Mouse (Mus musculus): Measurements from ENCODE around the gene Cryab. TPM values are rescaled to one million over a fixed set of nuclear protein-coding genes. Genes with fewer than 3 reads are reported as not detected.

Cryab gene
- polyA plus RNA-seq, 1 experiment, result 676 TPM

DNA sequence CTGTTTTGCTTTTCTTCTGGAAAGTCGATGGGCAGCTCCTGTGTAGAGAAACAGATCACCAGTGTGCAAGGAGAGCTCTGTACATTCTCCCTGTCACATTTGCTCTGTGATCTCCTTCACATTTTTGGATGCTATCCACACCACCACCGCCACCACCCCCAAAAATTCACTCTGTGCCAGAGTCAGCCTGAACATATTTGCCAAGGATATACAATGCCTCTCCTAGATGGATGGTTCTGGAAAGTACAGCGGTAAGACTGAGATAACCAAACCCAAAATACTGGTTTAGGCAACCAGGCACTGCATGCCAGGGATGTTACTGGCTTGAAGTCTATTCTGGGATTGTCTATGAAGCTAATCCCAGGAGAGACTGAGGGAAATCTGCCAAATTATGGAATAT lies 8.9 kb upstream of the Cryab start:
- 83% methylated on average over 3 of the region's 3 CpGs for WGBS
- H3K4me3 ChIP-seq (ENCODE audit: insufficient read depth, low read depth, low read length), result no peak overlapping the region
- H3K36me3 ChIP-seq (ENCODE audit: control insufficient read depth, insufficient read depth, low read length), result no peaks in the 10 kb centered on the region; the same call in 1 of the 2 replicates
- 0 out of 2 replicates have a peak overlapping the region, but pooled peaks have one; percentile 28 for H3K27ac ChIP-seq (ENCODE audit: insufficient read depth, low read depth, low read length)
- no peaks in the 10 kb centered on the region for H3K27me3 ChIP-seq (replicated peaks; ENCODE audit: control insufficient read depth, insufficient read depth, low read length)
- no peak for DNase-seq
- no peak for TF ChIP-seq POLR2A (IDR thresholded peaks at IDR 0.05; ENCODE audit: low read depth, low read length)
- no peak for TF ChIP-seq CTCF (conservative IDR thresholded peaks at IDR 0.05; ENCODE audit: insufficient read depth, insufficient read length, low read depth, low read length)
- peaks cover 2% of the 10 kb centered on the region; the same call in 1 of the 2 replicates for H3K4me1 ChIP-seq (ENCODE audit: control insufficient read depth, insufficient read depth, low read length)

GRCm38 (mm10) chr9:50742744-50743143 lies 8.4 kb upstream of the Cryab start:
- WGBS, result 38% methylated on average over 2 of the region's 2 CpGs
- no peaks in the 10 kb centered on the region for H3K27me3 ChIP-seq (replicated peaks; ENCODE audit: control insufficient read depth, insufficient read depth, low read length)
- peak; percentile 46 for DNase-seq
- no peak overlapping the region for H3K4me3 ChIP-seq (ENCODE audit: insufficient read depth, low read depth, low read length)
- no peaks in the 10 kb centered on the region; the same call in 1 of the 2 replicates for H3K36me3 ChIP-seq (ENCODE audit: control insufficient read depth, insufficient read depth, low read length)
- H3K4me1 ChIP-seq (ENCODE audit: control insufficient read depth, insufficient read depth, low read length), result peaks cover 2% of the 10 kb centered on the region; the same call in 1 of the 2 replicates
- 0 out of 2 replicates have a peak overlapping the region, but pooled peaks have one; percentile 37 for H3K27ac ChIP-seq (ENCODE audit: insufficient read depth, low read depth, low read length)
- TF ChIP-seq CTCF (conservative IDR thresholded peaks at IDR 0.05; ENCODE audit: insufficient read depth, insufficient read length, low read depth, low read length) (no peak), POLR2A (IDR thresholded peaks at IDR 0.05; ENCODE audit: low read depth, low read length) (no peak)

- 13% methylated on average over 7 of the region's 7 CpGs for WGBS
These were observed 5.3 kb upstream of the Cryab start for GRCm38 (mm10) chr9:50745806-50746205.

GRCm38 (mm10) chr9:50746214-50746677 lies 4.9 kb upstream of the Cryab start, which contains the start of gene 2310030G06Rik:
2310030G06Rik (minus strand) TSS chr9:50746536.
- peak; percentile 92 for DNase-seq
- Histone ChIP-seq H3K27ac (ENCODE audit: insufficient read depth, low read depth, low read length) (peak within 1 kb of the TSS; percentile 90), H3K4me1 (ENCODE audit: control insufficient read depth, insufficient read depth, low read length) (peaks cover 12% of the 10 kb centered on the region; the same call in 1 of the 2 replicates), H3K4me3 (ENCODE audit: insufficient read depth, low read depth, low read length) (peak within 1 kb of the TSS; percentile 77), H3K27me3 (replicated peaks; ENCODE audit: control insufficient read depth, insufficient read depth, low read length) (no peaks in the 10 kb centered on the region), H3K36me3 (ENCODE audit: control insufficient read depth, insufficient read depth, low read length) (no peaks in the 10 kb centered on the region)
- WGBS, result 4% methylated on average over 19 of the region's 19 CpGs
- peak; percentile 51 for TF ChIP-seq CTCF (conservative IDR thresholded peaks at IDR 0.05; ENCODE audit: insufficient read depth, insufficient read length, low read depth, low read length)
- TF ChIP-seq POLR2A (IDR thresholded peaks at IDR 0.05; ENCODE audit: low read depth, low read length), result no peak

More at GRCm38 (mm10) chr9:50745806-50746205, 5.3 kb upstream of the Cryab start:
- peak overlapping the region; percentile 77 for H3K4me3 ChIP-seq (ENCODE audit: insufficient read depth, low read depth, low read length)
- DNase-seq, result peak; percentile 55
- TF ChIP-seq POLR2A (IDR thresholded peaks at IDR 0.05; ENCODE audit: low read depth, low read length) (no peak), CTCF (conservative IDR thresholded peaks at IDR 0.05; ENCODE audit: insufficient read depth, insufficient read length, low read depth, low read length) (no peak)
- H3K36me3 ChIP-seq (ENCODE audit: control insufficient read depth, insufficient read depth, low read length), result no peaks in the 10 kb centered on the region
- H3K27me3 ChIP-seq (replicated peaks; ENCODE audit: control insufficient read depth, insufficient read depth, low read length), result no peaks in the 10 kb centered on the region
- peaks cover 12% of the 10 kb centered on the region; the same call in 1 of the 2 replicates for H3K4me1 ChIP-seq (ENCODE audit: control insufficient read depth, insufficient read depth, low read length)
- peak overlapping the region; percentile 90 for H3K27ac ChIP-seq (ENCODE audit: insufficient read depth, low read depth, low read length)

DNA sequence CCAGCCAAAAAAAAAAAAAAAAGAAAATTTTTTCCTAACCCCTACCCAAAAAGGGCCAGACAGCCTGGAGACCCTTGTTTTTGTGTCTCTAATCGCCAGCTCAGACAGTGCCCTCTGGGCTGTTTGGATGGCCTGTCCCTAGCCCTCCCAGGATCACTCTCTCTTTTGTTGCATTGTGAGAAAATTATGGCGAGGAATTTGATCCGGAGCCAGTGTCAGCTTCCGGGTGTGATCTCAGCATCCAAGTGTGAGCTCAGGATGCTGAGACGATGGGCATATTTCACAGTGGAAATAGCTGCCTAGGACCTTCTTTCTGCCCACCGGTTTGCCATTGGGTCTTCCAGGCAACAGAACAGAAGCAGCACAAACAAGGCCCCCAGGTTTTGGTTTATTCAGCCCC lies 419 bp upstream of the Cryab start:
- Histone ChIP-seq H3K27me3 (replicated peaks; ENCODE audit: control insufficient read depth, insufficient read depth, low read length) (no peaks in the 10 kb centered on the region), H3K27ac (ENCODE audit: insufficient read depth, low read depth, low read length) (peak overlapping the region; percentile 92), H3K4me1 (ENCODE audit: control insufficient read depth, insufficient read depth, low read length) (peaks cover 19% of the 10 kb centered on the region), H3K4me3 (ENCODE audit: insufficient read depth, low read depth, low read length) (peak overlapping the region; percentile 39; the same call in 1 of the 2 replicates), H3K36me3 (ENCODE audit: control insufficient read depth, insufficient read depth, low read length) (no peaks in the 10 kb centered on the region)
- WGBS, result 68% methylated on average over 6 of the region's 6 CpGs
- DNase-seq, result no peak
- TF ChIP-seq CTCF (conservative IDR thresholded peaks at IDR 0.05; ENCODE audit: insufficient read depth, insufficient read length, low read depth, low read length) (no peak), POLR2A (IDR thresholded peaks at IDR 0.05; ENCODE audit: low read depth, low read length) (no peak)

DNA sequence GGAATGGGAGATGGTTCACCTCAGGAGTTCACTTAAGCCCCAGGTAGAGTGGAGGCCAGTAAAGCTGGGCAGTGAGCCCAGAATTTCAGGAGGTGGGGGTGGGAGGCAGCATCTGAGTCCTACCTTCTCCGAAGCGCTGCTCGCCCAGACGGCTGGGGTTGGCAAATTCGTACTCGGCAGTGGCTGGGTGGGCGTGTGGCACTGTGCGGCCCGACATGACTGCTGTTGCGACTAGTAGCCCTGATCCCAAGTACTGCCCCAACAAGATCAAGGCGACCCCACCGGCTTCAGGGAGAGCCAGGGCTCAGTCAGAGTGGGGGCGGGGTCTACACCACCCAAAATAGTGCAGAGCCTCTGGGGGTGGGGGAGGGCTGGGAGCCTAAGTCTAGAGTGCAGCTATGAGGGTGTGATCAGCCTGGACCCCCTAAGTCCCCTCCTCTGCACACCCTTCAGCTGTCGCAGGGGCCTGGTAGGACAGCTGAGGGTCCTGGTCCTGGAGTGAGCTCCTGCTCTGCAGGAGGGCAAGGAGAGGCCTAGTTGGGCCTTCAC lies 1.0 kb downstream of the Cryab start, which contains the start of gene Hspb2:
Gene Hspb2, minus strand, starts transcription at position 301 of the 549 bp plus-strand sequence.
- Histone ChIP-seq H3K27ac (ENCODE audit: insufficient read depth, low read depth, low read length) (peak within 1 kb of the TSS; percentile 92), H3K27me3 (replicated peaks; ENCODE audit: control insufficient read depth, insufficient read depth, low read length) (no peaks in the 10 kb centered on the region), H3K4me1 (ENCODE audit: control insufficient read depth, insufficient read depth, low read length) (peaks cover 19% of the 10 kb centered on the region), H3K36me3 (ENCODE audit: control insufficient read depth, insufficient read depth, low read length) (no peaks in the 10 kb centered on the region), H3K4me3 (ENCODE audit: insufficient read depth, low read depth, low read length) (peak within 1 kb of the TSS; percentile 57)
- WGBS, result 38% methylated on average over 14 of the region's 14 CpGs
- no peak for TF ChIP-seq POLR2A (IDR thresholded peaks at IDR 0.05; ENCODE audit: low read depth, low read length)
- peak; percentile 46 for DNase-seq

DNA sequence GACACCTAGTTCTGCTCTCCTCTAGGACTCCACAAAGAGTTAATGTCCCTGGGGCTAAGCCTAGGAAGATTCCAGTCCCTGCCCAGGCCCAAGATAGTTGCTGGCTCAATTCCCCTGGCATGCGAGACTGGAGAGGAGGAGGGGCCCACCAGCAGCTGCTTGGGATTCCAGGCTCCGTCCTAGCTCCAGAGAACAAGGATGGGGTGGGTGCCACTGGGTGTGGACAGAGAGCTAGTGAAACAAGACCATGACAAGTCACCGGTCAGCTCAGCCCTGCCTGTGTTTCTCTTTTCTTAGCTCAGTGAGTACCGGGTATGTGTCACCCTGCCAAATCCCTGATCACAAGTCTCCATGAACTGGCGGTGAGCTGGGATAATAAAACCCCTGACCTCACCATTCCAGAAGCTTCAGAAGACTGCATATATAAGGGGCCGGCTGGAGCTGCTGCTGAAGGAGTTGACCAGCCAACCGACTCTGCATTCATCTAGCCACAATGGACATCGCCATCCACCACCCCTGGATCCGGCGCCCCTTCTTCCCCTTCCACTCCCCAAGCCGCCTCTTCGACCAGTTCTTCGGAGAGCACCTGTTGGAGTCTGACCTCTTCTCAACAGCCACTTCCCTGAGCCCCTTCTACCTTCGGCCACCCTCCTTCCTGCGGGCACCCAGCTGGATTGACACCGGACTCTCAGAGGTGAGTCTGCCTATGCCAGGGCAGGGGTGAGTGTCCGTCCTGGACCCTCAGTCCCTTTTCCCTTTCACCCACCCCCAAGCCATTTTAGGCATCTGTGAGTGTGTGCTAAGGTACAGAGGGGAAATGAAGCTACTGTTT lies 1.9 kb downstream of the Cryab start:
- peak overlapping the region; percentile 57 for H3K4me3 ChIP-seq (ENCODE audit: insufficient read depth, low read depth, low read length)
- peak overlapping the region; percentile 92 for H3K27ac ChIP-seq (ENCODE audit: insufficient read depth, low read depth, low read length)
- DNase-seq, result peak; percentile 91
- H3K27me3 ChIP-seq (replicated peaks; ENCODE audit: control insufficient read depth, insufficient read depth, low read length), result no peaks in the 10 kb centered on the region
- peaks cover 19% of the 10 kb centered on the region for H3K4me1 ChIP-seq (ENCODE audit: control insufficient read depth, insufficient read depth, low read length)
- no peak for TF ChIP-seq CTCF (conservative IDR thresholded peaks at IDR 0.05; ENCODE audit: insufficient read depth, insufficient read length, low read depth, low read length)
- no peak for TF ChIP-seq POLR2A (IDR thresholded peaks at IDR 0.05; ENCODE audit: low read depth, low read length)
- H3K36me3 ChIP-seq (ENCODE audit: control insufficient read depth, insufficient read depth, low read length), result no peaks in the 10 kb centered on the region
- 30% methylated on average over 17 of the region's 17 CpGs for WGBS

All from kidney, adult 2 months (tissue).